Mouse (Mus musculus) adrenal gland (tissue): ENCODE data around the gene Gm21244.
"Not testable (repeated sequence)": the region's sequence is repeated elsewhere in the genome, so short reads cannot be mapped to it uniquely, and the experiment has no call there.

Source experiments
- intact Hi-C: fragments of 180-260 bp; cut with DNase I; formaldehyde crosslinking; loops from one replicate; pipeline ENCODE4 v1.15.1; 2025
- long read RNA-seq, 2 experiments: library from polyadenylated mRNA; unstranded; transcript quantifications; one replicate each; pipeline ENCODE4 v2.0.0; 2020; ENCODE audit warnings: borderline replicate concordance in 1 of 2; ENCODE audit not compliant: insufficient replicate concordance in 1 of 2

Gene Gm21244
- long read RNA-seq, experiment 1 = 0 reads
- long read RNA-seq, experiment 2 = 0 reads

DNA sequence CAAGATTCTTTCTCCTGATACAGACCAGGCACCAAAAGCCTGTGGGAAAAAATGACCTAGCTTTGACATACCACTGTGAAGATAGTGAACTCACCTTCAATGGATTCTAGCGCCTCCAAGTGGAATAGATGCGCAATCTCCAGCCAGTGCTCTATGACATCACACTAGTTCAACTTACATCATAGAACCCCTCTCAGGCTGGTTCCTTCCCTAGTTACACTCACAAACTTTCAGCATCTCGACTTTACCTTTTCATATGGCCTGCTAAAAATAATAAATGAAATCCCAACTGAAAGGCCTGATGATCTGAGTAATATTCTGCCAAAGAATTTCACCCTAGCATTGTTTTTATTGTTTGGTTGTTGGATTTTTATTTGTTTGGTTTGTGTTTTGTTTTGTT lies at the start of gene Gm21244:
Gene Gm21244, minus strand, starts transcription at position 101 of the 400 bp plus-strand sequence.
- intact Hi-C loops = not testable (repeated sequence)
